8 mouse cellular contexts compared by ENCODE assay signal in genomic region chrX:7604879-7605574, GRCm38 (mm10). TPM values are rescaled to one million over a fixed set of nuclear protein-coding genes. Genes with fewer than 3 reads are reported as not detected.
A peak's percentile ranks its signal among the peaks of the same experiment; 100 is the strongest.
DNase-seq lines count a peak whose midpoint lies in the region; ATAC-seq and TF ChIP-seq lines count a peak whose summit lies in the region.

Gene Ccdc22 (minus strand): TSS chrX:7605517.

- peak; percentile 87 for ATAC-seq in embryonic facial prominence, embryonic 15.5 days (ENCODE audit: insufficient number of reproducible peaks, low FRiP score, low TSS enrichment, low read depth)
- peak; percentile 95 for ATAC-seq in kidney, embryonic 14.5 days (ENCODE audit: low FRiP score, low TSS enrichment)
- ATAC-seq in limb, embryonic 15.5 days (ENCODE audit: insufficient number of reproducible peaks, low FRiP score, low TSS enrichment, low read depth) = peak; percentile 85; the same call in 1 of the 2 replicates

- H3K9me3 ChIP-seq in embryonic facial prominence, embryonic 15.5 days (replicated peaks) = no peaks in the 10 kb centered on the region
- H3K9me3 ChIP-seq in kidney, embryonic 14.5 days (ENCODE audit: control insufficient read depth, low read length) = no peaks in the 10 kb centered on the region
- no peaks in the 10 kb centered on the region for H3K9me3 ChIP-seq in limb, embryonic 15.5 days

- no peak; the same call in 1 of the 2 replicates for TF ChIP-seq POLR2A in bone marrow, adult 2 months (IDR thresholded peaks at IDR 0.05; ENCODE audit: borderline replicate concordance, control insufficient read depth, low read depth, low read length)

- peak; percentile 90 for DNase-seq in 416B (ENCODE audit: low read depth)
- DNase-seq in heart, adult 9 months (ENCODE audit: low spot score in 2 of 2) = peak; percentile 81 to 83
- DNase-seq in monocyte, adult 2 months (ENCODE audit: low read depth in 1 of 2, low spot score in 2 of 2) = peak; percentile 44 to 67
- DNase-seq in spleen, postnatal 36 days (ENCODE audit: low spot score in 2 of 2) = peak; percentile 77 to 83

- no peaks in the 10 kb centered on the region for H3K36me3 ChIP-seq in embryonic facial prominence, embryonic 15.5 days
- H3K36me3 ChIP-seq in kidney, embryonic 14.5 days (ENCODE audit: control insufficient read depth, insufficient read depth, low read length) = no peaks in the 10 kb centered on the region
- H3K36me3 ChIP-seq in limb, embryonic 15.5 days = no peaks in the 10 kb centered on the region

- WGBS in bone marrow, adult 2 months = 10% methylated on average over 28 of the region's 28 CpGs
- 20% methylated on average over 28 of the region's 28 CpGs for WGBS in embryonic facial prominence, embryonic 15.5 days
- WGBS in kidney, embryonic 14.5 days = 22% methylated on average over 28 of the region's 28 CpGs
- 21% methylated on average over 28 of the region's 28 CpGs for WGBS in limb, embryonic 15.5 days

- peak within 1 kb of the TSS; percentile 98 for H3K4me3 ChIP-seq in bone marrow, adult 2 months (replicated peaks; ENCODE audit: control insufficient read depth, low read depth, low read length)
- H3K4me3 ChIP-seq in embryonic facial prominence, embryonic 15.5 days (replicated peaks) = peak within 1 kb of the TSS; percentile 51
- H3K4me3 ChIP-seq in kidney, embryonic 14.5 days (ENCODE audit: low read length) = peak within 1 kb of the TSS; percentile 44
- peak within 1 kb of the TSS; percentile 49 for H3K4me3 ChIP-seq in limb, embryonic 15.5 days

- H3K27me3 ChIP-seq in embryonic facial prominence, embryonic 15.5 days = no peaks in the 10 kb centered on the region
- H3K27me3 ChIP-seq in kidney, embryonic 14.5 days (ENCODE audit: control insufficient read depth, insufficient read depth, low read length) = no peaks in the 10 kb centered on the region
- H3K27me3 ChIP-seq in limb, embryonic 15.5 days = no peaks in the 10 kb centered on the region

- H3K9ac ChIP-seq in embryonic facial prominence, embryonic 15.5 days = peak within 1 kb of the TSS; percentile 10; the same call in 1 of the 2 replicates
- H3K9ac ChIP-seq in kidney, embryonic 14.5 days (ENCODE audit: low read depth, low read length) = peak within 1 kb of the TSS; percentile 48; the same call in 1 of the 2 replicates
- peak within 1 kb of the TSS; percentile 20; the same call in 1 of the 2 replicates for H3K9ac ChIP-seq in limb, embryonic 15.5 days

- no peak within 1 kb of the TSS for H3K27ac ChIP-seq in bone marrow, adult 2 months (ENCODE audit: control insufficient read depth, insufficient read depth, low read depth, low read length, poor library complexity)
- no peak within 1 kb of the TSS for H3K27ac ChIP-seq in embryonic facial prominence, embryonic 15.5 days (replicated peaks)
- no peak within 1 kb of the TSS for H3K27ac ChIP-seq in kidney, embryonic 14.5 days (ENCODE audit: low read depth, low read length)
- H3K27ac ChIP-seq in limb, embryonic 15.5 days = peak within 1 kb of the TSS; percentile 69

- H3K4me1 ChIP-seq in bone marrow, adult 2 months (ENCODE audit: control insufficient read depth, insufficient read depth, low read length) = no peaks in the 10 kb centered on the region; the same call in 1 of the 2 replicates
- no peaks in the 10 kb centered on the region for H3K4me1 ChIP-seq in embryonic facial prominence, embryonic 15.5 days
- no peaks in the 10 kb centered on the region for H3K4me1 ChIP-seq in kidney, embryonic 14.5 days (ENCODE audit: control insufficient read depth, insufficient read depth, low read length)
- H3K4me1 ChIP-seq in limb, embryonic 15.5 days = 0 out of 2 replicates have a peak, but pooled peaks cover 7% of the 10 kb centered on the region

- peak within 1 kb of the TSS; percentile 46 for H3K4me2 ChIP-seq in embryonic facial prominence, embryonic 15.5 days (replicated peaks)
- peak within 1 kb of the TSS; percentile 36 for H3K4me2 ChIP-seq in kidney, embryonic 14.5 days (replicated peaks; ENCODE audit: low read depth, low read length)
- peak within 1 kb of the TSS; percentile 46 for H3K4me2 ChIP-seq in limb, embryonic 15.5 days

- no peak for TF ChIP-seq CTCF in bone marrow, adult 2 months (IDR thresholded peaks at IDR 0.05; ENCODE audit: control insufficient read depth, insufficient read depth, low read length)

RNA-seq across cellular contexts. Expression of gene Ccdc22, which starts in this region (rescaled TPM):
- 28.7 and 37.0 TPM in 2 replicates for polyA plus RNA-seq in bone marrow, adult 2 months (2011; ENCODE audit: insufficient read depth, insufficient read length, low replicate concordance, missing spikeins)
- polyA plus RNA-seq in embryonic facial prominence, embryonic 15.5 days (2015; fragmentation: Nextera tagmentation; extraction: Ambion mirVana) = 27.4 and 29.9 TPM in 2 replicates
- polyA plus RNA-seq in kidney, embryonic 14.5 days (2014; fragmentation: Nextera tagmentation; extraction: Ambion mirVana) = 25.2 and 32.6 TPM in 2 replicates
- polyA plus RNA-seq in limb, embryonic 15.5 days (2015; fragmentation: Nextera tagmentation; extraction: Ambion mirVana) = 27.8 and 28.4 TPM in 2 replicates

Comparison
In these comparisons a context has a peak if more than half of its experiments do, and no peak if none do; other contexts are left out.
1. H3K4me3 ChIP-seq: peak in every context shown above with its lines; median percentile 98 in bone marrow, adult 2 months; 51 in embryonic facial prominence, embryonic 15.5 days; 49 in limb, embryonic 15.5 days; 44 in kidney, embryonic 14.5 days.